Mouse (Mus musculus) frontal cortex, postnatal 25 days (tissue): ENCODE results near the gene Uts2b.

Experiments used
- DNase-seq, 2 experiments: peaks; one replicate each; pipeline ENCODE4 v3.0.0; 2022; ENCODE audit warnings: low spot score in 2 of 2

The Uts2b gene

DNA sequence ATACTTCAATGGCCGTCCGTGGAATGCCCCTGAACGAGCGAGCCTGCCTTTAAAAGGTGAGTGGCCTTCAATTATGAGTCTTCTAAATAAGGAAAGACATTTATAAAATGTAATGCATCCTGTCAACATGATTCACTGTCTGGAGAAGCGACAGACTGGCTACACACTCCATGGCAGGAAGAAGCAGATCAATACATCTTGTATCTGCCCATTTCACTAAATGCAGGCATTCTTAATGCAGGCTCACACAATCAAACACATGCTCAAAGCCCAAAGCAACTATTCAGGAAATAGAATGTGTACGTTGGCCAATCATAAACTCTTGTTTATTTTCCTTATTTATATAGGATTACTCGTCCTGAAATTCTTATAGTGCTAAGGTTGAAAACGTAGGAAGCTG lies at the start of gene Uts2b:
Gene Uts2b, minus strand, starts transcription at position 49 of the 400 bp plus-strand sequence.
- DNase-seq, result no peak

DNA sequence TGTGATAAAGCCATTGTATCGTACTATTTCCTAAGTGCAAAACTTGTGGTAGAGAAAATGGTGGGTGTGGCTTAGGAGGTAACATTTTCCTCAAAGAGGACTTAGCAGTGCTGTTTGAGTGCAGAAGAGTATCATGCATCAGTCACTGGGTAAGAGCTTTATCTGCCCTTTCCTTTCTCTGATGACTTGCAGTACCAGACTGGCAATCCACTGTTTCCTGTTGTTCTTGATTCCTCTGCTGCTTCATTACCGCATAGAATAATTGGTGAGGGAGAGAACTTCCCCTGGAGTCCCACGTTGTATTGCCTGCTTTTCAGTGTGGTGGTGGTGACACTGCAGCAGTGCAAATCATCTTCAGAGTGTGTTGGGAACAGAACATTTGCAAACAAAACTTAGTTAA lies 47.6 kb upstream of the Uts2b start:
- DNase-seq, result no peak

DNA sequence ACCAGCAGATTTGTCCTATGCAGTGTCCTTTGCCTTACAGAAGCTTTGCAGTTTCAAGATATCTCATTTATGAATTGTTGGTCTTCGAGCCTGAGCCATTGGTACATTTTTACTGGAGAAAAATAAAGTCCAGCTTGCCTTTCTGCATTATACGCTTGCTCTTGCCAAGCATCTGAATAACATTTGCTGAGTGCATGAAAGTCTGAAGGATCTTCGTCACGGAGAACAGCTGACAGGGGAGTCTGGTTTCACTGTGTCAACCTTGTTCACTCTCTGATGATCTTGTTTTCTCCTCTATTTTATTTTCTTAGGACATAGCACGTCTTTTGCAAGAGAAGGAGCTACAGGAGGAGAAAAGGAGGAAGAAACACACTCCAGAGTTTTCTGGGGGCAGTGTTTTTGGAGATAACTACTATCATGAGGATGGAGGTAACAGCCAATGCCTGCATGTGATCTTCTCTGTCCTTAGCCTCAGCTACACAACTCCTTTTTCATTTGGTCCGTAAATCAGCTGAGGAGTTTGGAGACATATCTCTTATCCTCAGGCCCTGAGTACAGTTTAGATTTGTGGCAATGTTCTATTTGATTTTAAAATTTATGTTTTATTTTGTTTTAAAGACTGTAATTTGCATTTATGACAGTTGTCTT lies 47.0 kb upstream of the Uts2b start:
- no peak for DNase-seq

DNA sequence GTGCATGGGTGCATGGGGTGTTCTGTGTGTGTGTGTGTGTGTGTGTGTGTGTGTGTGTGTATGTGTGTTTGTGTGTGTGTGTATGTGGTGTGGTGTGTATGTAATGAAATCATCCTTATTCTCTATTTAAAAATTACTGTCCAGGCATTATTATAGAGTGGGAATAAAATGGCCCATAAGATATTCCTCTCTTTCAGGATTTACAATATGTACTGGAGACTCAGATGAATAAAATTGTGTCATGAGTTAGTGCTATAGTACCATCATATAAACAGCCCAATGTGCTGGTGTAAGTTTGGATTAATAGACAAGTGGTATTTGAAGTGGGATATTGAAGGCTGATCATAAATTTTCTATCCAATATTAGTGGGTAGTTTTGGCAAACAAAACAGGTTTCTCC lies 34.1 kb upstream of the Uts2b start:
- no peak for DNase-seq

DNA sequence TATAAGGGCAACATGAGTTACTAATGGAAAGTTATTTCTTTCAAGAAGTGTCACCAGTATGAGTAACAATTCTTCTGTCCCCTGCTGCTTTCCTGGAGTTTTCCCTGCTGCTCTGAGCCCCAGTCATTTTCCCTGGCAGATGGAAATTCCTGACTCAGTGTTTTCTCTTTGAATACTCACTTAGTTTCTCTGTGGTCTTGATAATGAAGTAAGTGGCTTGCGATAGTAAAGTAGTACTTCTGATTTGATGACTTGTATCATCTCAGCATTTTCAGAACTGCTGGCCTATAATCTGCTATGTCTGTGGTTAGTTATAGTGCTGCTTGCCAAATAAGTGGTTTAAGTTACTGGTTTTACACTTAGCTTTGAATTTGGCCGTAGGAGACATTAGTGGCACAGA lies 31.5 kb upstream of the Uts2b start:
- DNase-seq, result no peak

DNA sequence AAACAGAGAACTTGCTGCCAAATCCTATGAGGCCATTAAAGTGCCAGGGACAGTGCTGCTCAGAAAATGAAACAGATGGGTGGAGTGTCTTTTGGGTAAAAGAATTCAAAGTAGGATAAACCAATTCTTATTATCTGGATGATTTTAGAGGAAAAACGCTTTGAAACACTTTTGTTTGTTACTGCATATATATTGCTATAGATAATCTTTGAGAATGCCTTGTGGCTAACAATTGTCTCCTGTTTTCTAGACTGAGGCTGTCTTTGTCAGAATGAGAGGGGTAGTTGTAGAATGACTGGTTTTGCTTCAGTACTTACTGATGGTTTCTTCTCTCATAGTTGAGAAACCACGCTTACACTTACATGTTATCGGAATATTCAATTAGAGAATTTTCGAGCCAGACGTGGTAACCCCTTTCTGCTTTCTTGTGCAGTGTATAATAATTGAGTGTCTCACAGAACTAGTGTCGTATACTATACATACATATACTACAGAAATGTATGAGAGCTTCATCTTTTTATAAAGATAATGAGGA lies 29.7 kb upstream of the Uts2b start:
- no peak for DNase-seq

DNA sequence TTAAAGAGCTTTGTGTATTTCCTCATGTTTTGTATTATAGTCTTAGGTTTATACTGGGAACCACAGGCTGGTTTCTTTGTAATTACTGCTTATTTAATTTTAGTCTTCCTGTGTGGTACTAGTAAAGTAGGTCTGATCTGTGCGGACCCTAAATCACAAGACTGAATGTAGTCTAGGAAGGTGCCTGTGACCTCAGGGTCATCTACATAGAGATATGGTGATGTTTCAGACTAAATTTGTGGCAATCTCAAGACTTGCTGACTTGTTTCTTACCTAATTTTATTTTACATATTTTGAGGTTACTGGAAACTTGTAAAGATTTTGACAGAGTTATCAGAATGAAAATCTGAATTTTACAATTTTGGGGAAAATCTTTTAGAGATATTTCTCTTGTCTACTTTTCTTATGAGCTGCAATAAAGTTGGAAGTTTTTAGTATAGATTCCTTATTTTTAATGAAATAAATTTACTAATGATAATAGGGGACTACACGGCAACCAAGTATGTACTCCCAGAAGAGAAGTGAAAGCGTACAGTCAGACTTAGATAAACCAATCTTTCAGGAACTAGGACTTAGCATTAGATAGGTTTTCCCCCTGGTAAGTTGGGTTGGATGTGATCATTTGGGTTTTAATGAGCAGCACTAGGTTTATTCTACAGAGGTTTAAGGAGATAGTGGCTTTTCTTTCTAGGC lies 29.1 kb upstream of the Uts2b start:
- DNase-seq, result no peak

DNA sequence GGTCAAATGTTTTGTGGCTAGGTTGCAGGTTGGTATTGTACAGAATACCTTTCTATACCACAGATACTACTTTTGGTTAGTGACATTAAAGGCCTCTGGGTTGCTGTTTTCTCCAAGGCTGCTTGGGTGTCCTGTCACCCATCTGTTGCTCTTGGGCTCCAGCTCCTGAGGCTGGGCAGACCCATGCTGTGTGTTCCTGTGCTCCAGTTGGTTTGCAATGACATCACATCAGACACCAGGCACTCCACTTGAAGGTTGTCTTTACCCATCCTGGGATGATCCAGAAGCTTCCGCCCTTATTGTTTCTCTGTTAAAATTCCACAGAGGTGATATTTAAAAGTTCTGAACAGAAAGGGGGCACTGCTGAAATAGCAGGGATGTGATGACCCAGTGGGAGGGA lies 26.9 kb upstream of the Uts2b start:
- no peak for DNase-seq

DNA sequence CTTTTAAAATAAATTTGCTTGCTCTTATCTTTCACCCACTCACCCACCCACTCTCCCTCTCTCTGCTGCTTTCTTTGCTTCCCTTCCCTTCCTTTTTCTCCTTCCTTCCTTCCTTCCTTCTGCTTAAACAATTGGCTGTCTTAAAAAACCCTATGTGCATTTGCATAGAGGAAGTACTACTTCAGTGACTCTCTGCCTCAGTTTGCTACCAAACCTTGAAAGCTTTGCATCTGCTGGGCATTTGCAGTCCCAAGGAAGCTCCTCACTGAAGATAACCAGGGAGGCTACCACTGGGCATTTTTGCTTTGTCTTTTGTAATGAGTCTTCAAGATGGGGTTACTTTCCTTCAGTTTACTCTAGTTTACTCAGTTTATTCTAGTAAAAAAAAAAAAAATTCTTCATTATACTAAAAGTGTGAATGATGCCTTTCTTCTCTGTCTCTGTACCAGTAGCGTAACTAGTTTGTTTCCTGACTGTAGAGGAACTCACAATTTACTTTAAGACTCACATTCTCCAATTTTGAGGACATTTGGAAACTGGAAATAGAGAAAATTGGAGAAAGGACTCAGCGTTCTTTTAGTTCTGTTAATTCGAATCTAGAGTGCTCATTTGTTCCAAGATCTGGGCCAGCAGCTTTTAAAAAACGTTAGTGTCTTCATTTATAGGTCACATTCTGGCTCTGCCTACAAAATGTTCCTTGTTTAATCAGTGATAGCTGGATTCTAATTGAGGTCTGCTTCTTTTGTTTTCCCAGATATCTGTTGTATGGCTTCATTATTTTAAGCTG lies 25.4 kb upstream of the Uts2b start:
- DNase-seq, result no peak

DNA sequence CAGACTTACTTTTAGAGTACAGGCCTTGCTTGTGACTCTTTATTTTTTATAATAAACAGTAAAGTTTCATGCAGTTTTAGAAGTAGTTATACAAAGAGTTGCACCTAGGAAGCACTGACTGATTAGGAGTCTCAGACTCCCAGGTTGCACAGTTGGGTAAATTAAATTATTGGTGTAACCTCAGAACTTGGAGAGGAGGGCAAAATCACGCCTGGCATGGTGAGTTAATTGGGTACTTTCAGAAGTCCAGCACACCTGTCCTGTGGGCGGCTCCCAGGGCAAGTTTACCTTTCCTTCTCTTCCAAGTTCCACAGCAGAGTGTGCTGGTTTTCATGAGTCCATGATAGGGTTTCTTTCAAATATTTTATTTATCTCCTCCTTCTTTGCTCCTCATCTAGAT lies 21.8 kb upstream of the Uts2b start:
- DNase-seq, result no peak

DNA sequence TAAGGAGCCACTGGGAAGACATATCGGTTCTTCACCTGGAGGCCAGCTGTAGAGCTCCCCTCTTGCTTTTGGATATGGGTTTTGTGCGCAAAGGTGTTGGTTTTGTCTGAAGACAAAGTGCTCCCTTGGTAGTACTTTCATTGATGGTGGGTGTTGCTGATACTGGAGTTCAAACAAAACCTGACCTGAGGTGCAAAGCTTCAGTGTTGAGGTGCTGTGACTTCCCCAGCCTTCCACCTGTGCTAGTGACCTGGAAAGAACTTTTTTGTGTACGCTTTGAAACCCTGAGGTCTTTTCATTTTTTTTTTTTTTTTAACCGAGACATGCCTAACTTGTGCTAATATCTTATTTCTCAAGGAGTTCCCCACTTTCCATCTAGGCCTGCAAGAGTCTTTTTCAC lies 20.3 kb upstream of the Uts2b start:
- no peak for DNase-seq

DNA sequence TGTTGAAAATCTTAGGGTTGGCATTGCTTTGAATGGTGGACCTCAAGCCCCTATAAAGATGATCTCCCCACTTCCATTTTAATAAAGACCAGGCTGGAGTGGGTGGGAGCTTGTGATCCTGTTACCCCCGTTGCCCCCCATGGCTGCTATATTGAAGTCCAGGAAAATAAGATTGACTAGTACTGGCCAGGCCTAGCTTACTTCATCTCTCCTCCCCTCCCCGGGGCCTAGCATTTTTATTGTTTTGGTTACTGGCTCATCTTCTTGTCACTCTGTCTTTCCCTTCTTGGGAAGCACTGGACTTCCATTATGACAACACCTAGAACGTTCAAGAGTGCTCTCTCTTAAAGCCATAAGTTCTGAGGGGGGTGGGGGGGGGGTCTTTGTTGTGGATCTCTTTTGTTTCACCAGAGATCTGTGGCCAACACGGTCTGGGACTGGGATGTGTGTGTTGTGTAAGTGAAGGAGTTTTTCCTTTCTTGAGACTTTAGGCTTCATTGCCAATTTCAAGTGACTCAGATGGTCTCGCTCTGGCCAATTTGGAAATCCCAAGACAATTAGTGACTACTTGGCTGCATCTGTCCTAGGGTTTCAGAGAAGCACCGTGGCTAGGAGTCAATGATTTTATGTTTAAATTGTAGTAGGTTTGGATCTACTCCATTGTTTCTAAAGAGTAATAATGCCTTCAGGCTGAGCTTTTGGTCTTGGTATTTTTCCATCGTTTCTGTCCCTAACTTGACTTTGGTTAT lies 19.7 kb upstream of the Uts2b start:
- no peak for DNase-seq

DNA sequence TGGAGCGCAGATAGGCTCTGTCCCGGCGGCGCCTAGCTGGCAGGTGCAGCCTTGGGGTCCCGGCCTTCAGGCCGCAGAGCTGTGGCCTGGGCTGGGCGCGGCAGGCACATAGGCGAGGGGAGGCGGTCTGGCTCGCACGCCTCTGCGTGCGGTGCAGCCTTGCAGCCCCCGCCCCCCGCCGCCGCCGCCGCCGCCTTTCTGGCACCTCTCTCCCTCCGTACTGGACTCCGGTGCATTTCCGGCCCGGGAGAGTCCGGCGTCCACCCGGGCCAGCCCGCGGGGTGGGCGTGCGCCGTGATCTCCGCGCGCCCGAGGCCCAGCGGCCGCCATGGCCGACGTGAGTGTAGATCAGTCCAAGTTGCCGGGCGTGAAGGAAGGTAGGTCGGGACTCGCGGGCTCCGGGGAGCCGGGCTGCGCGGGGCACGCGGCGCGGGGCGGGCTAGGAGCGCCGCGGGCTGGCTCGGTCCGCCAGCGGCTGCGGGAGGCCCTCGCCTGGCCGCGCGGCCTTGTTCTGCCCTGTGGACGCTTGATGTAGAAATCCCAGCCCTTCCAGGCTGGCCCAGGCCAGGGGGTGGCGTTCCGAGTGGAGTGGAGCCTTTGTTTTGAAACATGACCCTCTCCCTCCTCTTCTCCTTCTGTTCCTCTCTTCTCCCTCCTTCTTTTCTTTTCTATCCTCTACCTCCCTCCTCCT lies 18.9 kb upstream of the Uts2b start, which contains the start of gene Ccdc50:
Gene Ccdc50, plus strand, starts transcription at position 109 of the 691 bp plus-strand sequence.
- peak; percentile 59 to 62 for DNase-seq

DNA sequence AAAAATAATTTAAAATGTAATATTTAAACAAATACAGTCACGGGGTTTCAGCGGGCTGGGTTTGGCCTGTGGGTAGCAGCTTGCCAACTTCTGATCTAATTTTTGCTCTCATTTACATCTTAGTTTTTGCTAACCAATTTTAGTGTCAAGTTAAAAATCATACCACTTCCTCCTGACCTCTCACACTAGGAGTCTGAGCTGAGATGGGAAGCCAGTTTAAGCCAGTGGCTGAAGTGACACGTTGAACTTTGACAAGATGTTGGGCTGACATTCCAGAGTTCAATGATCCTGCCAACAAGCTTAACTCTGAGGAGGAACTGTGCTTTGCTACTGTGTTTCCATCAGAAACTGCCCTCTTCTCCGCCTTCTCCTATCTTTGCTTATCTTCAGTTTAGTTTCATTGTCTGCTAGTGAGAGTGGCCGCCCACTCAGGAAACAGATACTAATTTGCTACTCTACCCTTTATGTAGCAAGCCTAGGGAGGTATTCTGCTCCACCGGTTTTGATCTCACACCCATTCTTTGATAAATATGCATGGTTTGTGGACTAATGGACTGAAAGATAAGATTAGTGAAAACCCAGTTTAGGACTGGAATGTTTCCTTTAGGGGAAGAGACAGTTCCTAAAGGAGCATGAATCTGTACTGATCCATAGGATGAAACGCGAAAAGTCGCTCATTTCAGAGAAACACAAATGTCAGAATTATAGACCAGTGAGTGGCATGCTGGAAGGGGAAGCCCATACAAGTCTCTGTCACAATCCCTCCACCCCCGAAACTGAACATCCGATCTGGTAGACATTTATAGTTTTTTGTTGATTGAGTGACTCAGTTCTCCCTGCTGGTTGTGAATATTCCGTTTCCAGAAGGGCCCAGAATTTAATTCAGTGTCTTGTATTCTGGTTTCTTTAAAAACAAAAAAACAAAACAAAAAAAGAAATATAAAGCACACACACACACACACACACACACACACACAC lies 17.9 kb upstream of the Uts2b start:
- DNase-seq, result no peak

DNA sequence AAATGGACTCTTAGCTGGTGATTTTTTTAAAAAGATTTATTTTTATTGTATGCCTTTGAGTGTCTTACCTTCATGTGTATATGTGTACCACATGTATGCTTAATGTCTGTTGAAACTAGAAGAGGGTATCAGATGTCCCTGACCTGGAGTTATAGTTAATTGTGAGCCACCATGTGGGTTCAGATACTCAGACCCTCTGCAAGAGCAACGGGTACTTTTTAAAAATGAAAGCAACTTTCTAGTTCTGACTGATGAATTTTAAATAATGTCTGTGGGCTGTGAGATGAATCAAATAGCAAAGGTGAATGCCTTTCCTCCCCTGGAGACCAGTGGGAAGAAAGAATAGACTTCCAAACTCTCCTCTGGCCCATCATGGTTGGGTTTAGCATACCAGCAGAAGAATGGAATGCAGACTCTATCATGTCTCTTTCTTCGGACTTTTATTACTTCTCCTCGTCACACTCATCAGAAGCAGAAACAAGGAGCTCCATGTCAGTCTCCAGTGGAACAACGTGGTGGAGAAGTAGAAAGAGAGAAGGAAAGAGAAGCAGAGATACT lies 16.9 kb upstream of the Uts2b start:
- no peak for DNase-seq

DNA sequence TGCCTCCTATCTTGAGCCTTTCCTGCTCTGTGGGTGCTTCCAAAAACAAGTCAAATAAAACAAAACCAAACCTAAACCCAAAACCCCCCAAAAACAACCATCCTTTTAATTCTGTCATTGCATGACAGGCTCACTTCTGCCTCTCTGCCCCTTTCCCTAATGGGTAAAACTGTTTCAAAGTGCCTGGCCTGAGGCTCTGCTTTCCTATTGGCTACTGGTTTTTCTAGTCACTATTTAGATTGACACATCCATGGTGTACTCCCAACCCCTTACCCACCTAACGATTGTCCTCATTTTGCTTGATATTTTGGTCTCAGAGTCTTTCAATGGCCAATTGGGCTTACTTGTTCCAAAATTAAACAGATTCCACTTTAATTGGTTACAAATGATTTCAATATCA lies 15.6 kb upstream of the Uts2b start:
- DNase-seq, result no peak

DNA sequence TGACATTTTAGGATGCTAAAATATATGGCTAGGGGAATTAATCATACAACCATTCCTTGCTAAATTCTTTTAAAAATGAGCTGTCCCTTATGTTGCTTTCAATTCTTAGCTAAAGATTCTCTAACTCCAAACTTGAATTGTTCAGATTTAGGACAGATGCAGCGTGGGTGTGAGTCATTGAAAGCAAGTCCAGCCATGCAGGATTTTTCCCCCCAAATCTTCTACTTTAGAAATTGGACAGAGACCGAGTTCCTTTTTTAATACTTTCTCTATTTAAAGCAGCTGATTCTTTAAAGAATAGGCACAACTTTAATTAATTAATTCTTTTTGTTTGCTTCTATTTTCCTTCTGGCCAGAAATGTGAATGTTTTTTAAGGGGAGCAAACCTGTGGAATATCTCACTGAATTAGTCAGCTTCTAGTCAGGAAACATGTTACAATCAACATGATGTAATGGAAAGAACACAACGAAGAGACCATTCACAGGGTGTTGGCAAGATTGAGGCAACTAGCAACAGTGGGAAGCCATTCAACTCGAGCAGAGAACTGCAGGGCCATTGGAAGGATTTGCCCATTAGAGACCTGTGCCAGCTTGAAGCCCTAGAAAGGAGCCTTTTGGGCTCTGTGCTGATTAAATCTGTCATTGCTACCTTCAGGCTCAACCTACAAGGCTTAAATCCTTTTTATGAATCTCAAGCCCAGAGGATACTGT lies 15.0 kb upstream of the Uts2b start:
- no peak for DNase-seq

DNA sequence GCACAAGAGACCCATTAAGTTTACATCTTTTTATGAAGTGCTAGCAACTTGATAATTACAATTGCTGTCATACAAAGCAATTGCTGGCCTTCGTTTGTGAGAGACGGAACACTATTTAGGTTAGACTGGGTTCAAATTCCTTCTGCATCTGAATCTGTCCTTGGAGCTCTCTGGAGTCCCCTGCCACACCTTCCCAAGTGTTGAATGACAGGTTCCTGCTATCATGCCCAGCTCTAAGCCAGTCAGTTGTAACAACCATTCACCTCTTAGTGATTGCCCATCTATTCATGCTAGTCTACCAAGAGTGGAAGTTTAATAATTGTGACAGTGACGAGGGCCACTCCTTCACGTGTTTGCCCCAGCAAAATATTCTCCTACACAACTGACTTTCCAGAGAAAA lies 12.2 kb upstream of the Uts2b start:
- DNase-seq, result no peak

DNA sequence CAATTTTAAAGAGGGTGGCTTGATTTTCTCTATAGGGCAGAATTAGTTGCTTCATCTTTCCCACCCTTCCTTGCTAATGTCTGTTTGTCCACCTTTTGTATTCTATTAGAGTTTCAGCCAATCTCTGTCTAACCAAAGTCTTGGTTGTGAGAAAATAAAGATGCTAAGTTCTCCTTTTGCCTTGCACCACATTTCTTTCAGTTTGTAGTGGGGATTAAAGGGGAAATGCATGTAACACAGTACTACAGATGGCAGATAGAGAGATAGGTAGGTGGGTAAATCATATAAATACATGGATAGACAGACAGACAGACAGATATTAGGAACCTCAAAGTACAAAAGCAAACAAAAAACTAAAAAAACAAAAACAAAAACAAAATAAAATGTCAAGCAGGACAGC lies 6.5 kb upstream of the Uts2b start:
- DNase-seq, result no peak
